In the genomic region with DNA sequence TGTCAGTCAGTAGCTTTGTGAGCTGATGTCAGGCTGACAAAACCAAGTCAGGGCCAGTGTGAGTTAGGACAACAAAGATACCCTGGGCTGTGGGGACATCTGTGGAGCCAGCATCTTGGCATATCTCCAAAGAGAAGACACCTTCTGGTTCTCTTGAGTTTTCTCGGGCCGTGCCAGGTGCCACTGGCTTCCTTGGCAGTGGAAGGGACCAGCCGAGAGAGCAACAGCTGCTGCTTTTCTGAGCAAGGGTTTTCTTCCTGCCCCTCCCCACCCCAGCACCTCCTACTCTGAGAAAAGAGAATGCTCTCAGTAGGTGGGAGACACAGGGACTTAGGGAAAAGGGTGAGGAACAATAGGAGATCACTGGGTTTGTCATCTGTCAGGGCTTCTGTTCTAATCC, we compare ENCODE assay signal across 15 mouse cellular contexts.
DNase-seq lines count a peak whose midpoint lies in the region; ATAC-seq and TF ChIP-seq lines count a peak whose summit lies in the region.
"Had no signal": no experiment of that assay in that cellular context is flagged by ENCODE, and none has a peak within 500 bp of the region (broad histone marks: within the 10 kb centered on the region; RNA-seq: fewer than 3 reads in every experiment).

No protein-coding gene starts in this region.

- H3K4me2 ChIP-seq in midbrain, postnatal 0 days (ENCODE audit: low read depth, low read length, poor library complexity, severe bottlenecking) = no peak overlapping the region
- no peak overlapping the region for H3K4me2 ChIP-seq in midbrain, embryonic 13.5 days (replicated peaks)
- no peak overlapping the region for H3K4me2 ChIP-seq in heart, embryonic 11.5 days
- H3K4me2 ChIP-seq: lung, embryonic 15.5 days had no signal

- DNase-seq in gastrocnemius, adult 18-20 months (ENCODE audit: low spot score) = peak; percentile 42
- DNase-seq in gastrocnemius, adult 8-10 months (ENCODE audit: low spot score in 2 of 2) = no peak
- DNase-seq in midbrain, postnatal 0 days (ENCODE audit: low spot score) = peak; percentile 67
- DNase-seq in cerebellum, postnatal 10 days = peak; percentile 77 to 79
- DNase-seq in thymus, postnatal 25 days = peak; percentile 46
- DNase-seq in heart, postnatal 36 days = no peak
- DNase-seq: kidney, postnatal 10 days; layer of hippocampus, postnatal 36 days; liver had no signal

- no peaks in the 10 kb centered on the region for H3K27me3 ChIP-seq in midbrain, postnatal 0 days (ENCODE audit: insufficient read depth, low read length)
- H3K27me3 ChIP-seq in midbrain, embryonic 13.5 days = no peaks in the 10 kb centered on the region
- no peaks in the 10 kb centered on the region for H3K27me3 ChIP-seq in heart, embryonic 11.5 days (ENCODE audit: control insufficient read depth, insufficient read depth, low read length)
- H3K27me3 ChIP-seq: lung, embryonic 15.5 days; megakaryocyte, embryonic 14.5 days had no signal

- H3K9ac ChIP-seq in midbrain, postnatal 0 days (replicated peaks; ENCODE audit: low read length, poor library complexity, severe bottlenecking) = no peak overlapping the region
- no peak overlapping the region for H3K9ac ChIP-seq in midbrain, embryonic 13.5 days (replicated peaks)
- no peak overlapping the region for H3K9ac ChIP-seq in heart, embryonic 11.5 days (ENCODE audit: low read depth, low read length)
- H3K9ac ChIP-seq: lung, embryonic 15.5 days had no signal

- no peak for TF ChIP-seq CTCF in midbrain, postnatal 0 days (IDR thresholded peaks at IDR 0.05)

- no peak overlapping the region for H3K27ac ChIP-seq in midbrain, postnatal 0 days (ENCODE audit: low read depth, low read length)
- H3K27ac ChIP-seq in midbrain, embryonic 13.5 days = no peak overlapping the region
- H3K27ac ChIP-seq in heart, embryonic 11.5 days (ENCODE audit: low read depth, low read length) = no peak overlapping the region
- H3K27ac ChIP-seq: lung, embryonic 15.5 days had no signal

- ATAC-seq in midbrain, postnatal 0 days (ENCODE audit: low FRiP score) = no peak
- ATAC-seq in midbrain, embryonic 13.5 days = no peak
- ATAC-seq in heart, embryonic 11.5 days (replicated peaks; ENCODE audit: insufficient number of reproducible peaks, low FRiP score, low TSS enrichment) = no peak
- ATAC-seq: activated CD4-positive, CD25-positive, alpha-beta regulatory T cell, adult 4 months had no signal

- 35% methylated on average over 3 of the region's 3 CpGs for WGBS in midbrain, postnatal 0 days
- WGBS in midbrain, embryonic 13.5 days = 28% methylated on average over 3 of the region's 3 CpGs
- WGBS in heart, embryonic 11.5 days (ENCODE audit: insufficient replicate concordance) = 68% methylated on average over 3 of the region's 3 CpGs

- no peaks in the 10 kb centered on the region; the same call in 1 of the 2 replicates for H3K36me3 ChIP-seq in midbrain, postnatal 0 days (ENCODE audit: insufficient read depth, low read length)
- H3K36me3 ChIP-seq in midbrain, embryonic 13.5 days = no peaks in the 10 kb centered on the region
- no peaks in the 10 kb centered on the region for H3K36me3 ChIP-seq in heart, embryonic 11.5 days (ENCODE audit: control insufficient read depth, insufficient read depth, low read length)
- H3K36me3 ChIP-seq: lung, embryonic 15.5 days had no signal

- H3K4me3 ChIP-seq in midbrain, postnatal 0 days (ENCODE audit: low read depth, low read length) = no peak overlapping the region
- no peak overlapping the region for H3K4me3 ChIP-seq in midbrain, embryonic 13.5 days (replicated peaks)
- no peak overlapping the region for H3K4me3 ChIP-seq in heart, embryonic 11.5 days (ENCODE audit: low read depth, low read length)
- H3K4me3 ChIP-seq: lung, embryonic 15.5 days; megakaryocyte, embryonic 14.5 days had no signal

- no peaks in the 10 kb centered on the region for H3K4me1 ChIP-seq in midbrain, postnatal 0 days (ENCODE audit: insufficient read depth, low read length)
- peaks cover 10% of the 10 kb centered on the region for H3K4me1 ChIP-seq in midbrain, embryonic 13.5 days (replicated peaks)
- H3K4me1 ChIP-seq in heart, embryonic 11.5 days (ENCODE audit: control insufficient read depth, insufficient read depth, low read length) = peaks cover 8% of the 10 kb centered on the region

- intact Hi-C loops in heart, postnatal 36 days (cut with DNase I) = no loop called here

- no peaks in the 10 kb centered on the region for H3K9me3 ChIP-seq in midbrain, postnatal 0 days (ENCODE audit: low read length)
- no peaks in the 10 kb centered on the region for H3K9me3 ChIP-seq in midbrain, embryonic 13.5 days
- no peaks in the 10 kb centered on the region for H3K9me3 ChIP-seq in heart, embryonic 11.5 days (replicated peaks; ENCODE audit: control insufficient read depth, low read length)
- H3K9me3 ChIP-seq: G1E; lung, embryonic 15.5 days had no signal

Comparison
In these comparisons a context has a peak if more than half of its experiments do, and no peak if none do; other contexts are left out.
1. DNase-seq: peak in gastrocnemius, adult 18-20 months (single experiment), midbrain, postnatal 0 days (single experiment), cerebellum, postnatal 10 days (2 of 2) and thymus, postnatal 25 days (single experiment); none in gastrocnemius, adult 8-10 months (0 of 2) and heart, postnatal 36 days (0 of 2).